Mouse (Mus musculus) thymus, postnatal 0 days (tissue): ENCODE results near the gene Dmxl2. TPM values are rescaled to one million over a fixed set of nuclear protein-coding genes. Genes with fewer than 3 reads are reported as not detected.

ENCODE experiments used
- DNase-seq: peaks from one replicate; pipeline ENCODE4 v3.0.0-alpha.2; 2015; ENCODE audit warnings: low spot score
- polyA plus RNA-seq: library from polyadenylated mRNA; unstranded; fragments of >200 nt; fragmentation: Nextera tagmentation; extraction: Ambion mirVana; gene quantifications from 2 replicates; pipeline ENCODE4 v1.2.1, GENCODE M21; 2015

The Dmxl2 gene
- polyA plus RNA-seq, 1 experiment from 2014 or later: 1.0 TPM

GRCm38 (mm10) chr9:54500832-54501452 is 484 bp downstream of the Dmxl2 start:
- DNase-seq: no peak

- no peak for DNase-seq
These were observed 1.6 kb downstream of the Dmxl2 start for GRCm38 (mm10) chr9:54499791-54500190.

GRCm38 (mm10) chr9:54499291-54499690 is 2.1 kb downstream of the Dmxl2 start:
- no peak for DNase-seq

GRCm38 (mm10) chr9:54490431-54490830 is 11.0 kb downstream of the Dmxl2 start:
- DNase-seq: no peak

- no peak for DNase-seq
These were observed 11.8 kb downstream of the Dmxl2 start for GRCm38 (mm10) chr9:54489599-54489998.

- DNase-seq: no peak
These were observed 16.5 kb downstream of the Dmxl2 start for GRCm38 (mm10) chr9:54484927-54485326.

- no peak for DNase-seq
These were observed 18.2 kb downstream of the Dmxl2 start for GRCm38 (mm10) chr9:54483215-54483614.

- DNase-seq: no peak
These were observed 18.7 kb downstream of the Dmxl2 start for GRCm38 (mm10) chr9:54482763-54483162.

GRCm38 (mm10) chr9:54479054-54479453 is 22.4 kb downstream of the Dmxl2 start:
- DNase-seq: no peak

GRCm38 (mm10) chr9:54478117-54478516 is 23.3 kb downstream of the Dmxl2 start:
- no peak for DNase-seq

GRCm38 (mm10) chr9:54474546-54474945 is 26.9 kb downstream of the Dmxl2 start:
- no peak for DNase-seq

GRCm38 (mm10) chr9:54474031-54474430 is 27.4 kb downstream of the Dmxl2 start:
- DNase-seq: no peak

GRCm38 (mm10) chr9:54472784-54473183 is 28.6 kb downstream of the Dmxl2 start:
- DNase-seq: no peak

GRCm38 (mm10) chr9:54469339-54469738 is 32.1 kb downstream of the Dmxl2 start:
- DNase-seq: no peak

- DNase-seq: no peak
These were observed 33.9 kb downstream of the Dmxl2 start for GRCm38 (mm10) chr9:54467433-54467933.

GRCm38 (mm10) chr9:54463483-54464054 is 37.9 kb downstream of the Dmxl2 start:
- no peak for DNase-seq

- no peak for DNase-seq
These were observed 62.4 kb downstream of the Dmxl2 start for GRCm38 (mm10) chr9:54439015-54439414.

GRCm38 (mm10) chr9:54438246-54438645 is 63.2 kb downstream of the Dmxl2 start:
- peak; percentile 12 for DNase-seq

GRCm38 (mm10) chr9:54416238-54416637 is 85.2 kb downstream of the Dmxl2 start:
- DNase-seq: no peak

- no peak for DNase-seq
These were observed 144.7 kb downstream of the Dmxl2 start for GRCm38 (mm10) chr9:54356756-54357155.

GRCm38 (mm10) chr9:54342026-54342425 is 159.4 kb downstream of the Dmxl2 start:
- no peak for DNase-seq

GRCm38 (mm10) chr9:54336532-54337144 is 164.8 kb downstream of the Dmxl2 start:
- peak; percentile 6 for DNase-seq

GRCm38 (mm10) chr9:54335582-54335981 is 165.8 kb downstream of the Dmxl2 start:
- DNase-seq: no peak
